Mouse (Mus musculus) central nervous system, embryonic 11.5 days (tissue): ENCODE data around the gene Sin3a. TPM values are rescaled to one million over a fixed set of nuclear protein-coding genes. Genes with fewer than 3 reads are reported as not detected.

Experiments used
- polyA plus RNA-seq: library from polyadenylated mRNA; depleted of rRNA; stranded (reverse); fragments of >200 nt; gene quantifications from 2 replicates; pipeline ENCODE4 v1.2.3, GENCODE M21; 2012; rRNA removed

The Sin3a gene
- 55.8 and 88.4 TPM in 2 replicates for polyA plus RNA-seq

GRCm38 (mm10) chr9:57071801-57072351 lies at the start of gene Sin3a:
Gene Sin3a (plus strand): TSS chr9:57072040.

GRCm38 (mm10) chr9:57130577-57131433 lies 59.0 kb downstream of the Sin3a start, which contains the start of gene Man2c1:
Gene Man2c1 (plus strand): TSS chr9:57130690.

GRCm38 (mm10) chr9:57148144-57148878 lies 76.5 kb downstream of the Sin3a start, which contains the start of gene Neil1:
Gene Neil1 (minus strand): TSS chr9:57148305.

GRCm38 (mm10) chr9:57158013-57158470 lies 86.2 kb downstream of the Sin3a start, which contains the start of gene Commd4:
Gene Commd4 (minus strand): TSS chr9:57158331.

Other genes with a start within 250 kb of the Sin3a start
- 0.29 TPM in 1 of 2 replicates, not detected in the other for gene Odf3l1, start 207.4 kb upstream of the Sin3a start, polyA plus RNA-seq
- 2.0 and 5.6 TPM in 2 replicates for gene Cspg4, start 207.0 kb upstream of the Sin3a start, polyA plus RNA-seq
- 6.7 and 8.9 TPM in 2 replicates for gene Snx33, start 143.7 kb upstream of the Sin3a start, polyA plus RNA-seq
- gene Imp3, start 134.6 kb upstream of the Sin3a start, polyA plus RNA-seq = 103 and 126 TPM in 2 replicates
- gene Snupn, start 121.2 kb upstream of the Sin3a start, polyA plus RNA-seq = 16.5 and 19.8 TPM in 2 replicates
- 26.1 and 37.2 TPM in 2 replicates for gene Ptpn9, start 77.1 kb upstream of the Sin3a start, polyA plus RNA-seq
- gene Man2c1, start 58.6 kb downstream of the Sin3a start, polyA plus RNA-seq = 80.1 and 106 TPM in 2 replicates
- gene Neil1, start 76.3 kb downstream of the Sin3a start, polyA plus RNA-seq = 7.5 and 9.3 TPM in 2 replicates
- 133 and 143 TPM in 2 replicates for gene Commd4, start 86.3 kb downstream of the Sin3a start, polyA plus RNA-seq
- not detected in 2 replicates for gene Trcg1, start 164.5 kb downstream of the Sin3a start, polyA plus RNA-seq
- gene 1700017B05Rik, start 190.6 kb downstream of the Sin3a start, polyA plus RNA-seq = 6.3 and 9.0 TPM in 2 replicates